Mouse (Mus musculus): ENCODE measurements around the gene Coq8b. TPM values are rescaled to one million over a fixed set of nuclear protein-coding genes. Genes with fewer than 3 reads are reported as not detected.

Gene Coq8b
- polyA plus RNA-seq, 1 experiment from 2014 or later, result 16.8 TPM

MicroRNA genes within 50 kb of the gene (microRNA counts, 519-probe panel; counts per million panel counts)
- 19.3 counts per million for microRNA mmu-miR-1191

Small RNA genes lying within 50 kb of the gene (microRNA-seq; reads per million reads assigned to microRNA genes)
- gene Mir1191 (ENCODE audit: borderline number of aligned reads), result 1.3 reads per million

Other genes starting within 250 kb of the Coq8b start
- not detected in 2 replicates for gene Cyp2a12, start 203.9 kb upstream of the Coq8b start, polyA plus RNA-seq (2014; fragmentation: Nextera tagmentation; extraction: Ambion mirVana)
- gene Cyp2f2, start 113.1 kb upstream of the Coq8b start, polyA plus RNA-seq (2014; fragmentation: Nextera tagmentation; extraction: Ambion mirVana), result 34.6 and 64.4 TPM in 2 replicates
- gene Cyp2t4, start 79.3 kb upstream of the Coq8b start, polyA plus RNA-seq (2014; fragmentation: Nextera tagmentation; extraction: Ambion mirVana), result 0.26 and 1.0 TPM in 2 replicates
- 41.1 and 47.1 TPM in 2 replicates for gene Egln2, start 66.2 kb upstream of the Coq8b start, polyA plus RNA-seq (2014; fragmentation: Nextera tagmentation; extraction: Ambion mirVana)
- gene Rab4b, start 54.1 kb upstream of the Coq8b start, polyA plus RNA-seq (2014; fragmentation: Nextera tagmentation; extraction: Ambion mirVana), result 58.2 and 59.2 TPM in 2 replicates
- gene Gm21983, start 51.9 kb upstream of the Coq8b start, polyA plus RNA-seq (2014; fragmentation: Nextera tagmentation; extraction: Ambion mirVana), result 0.52 TPM in 1 of 2 replicates, not detected in the other
- gene Mia, start 51.9 kb upstream of the Coq8b start, polyA plus RNA-seq (2014; fragmentation: Nextera tagmentation; extraction: Ambion mirVana), result 102 and 115 TPM in 2 replicates
- 3.0 and 3.6 TPM in 2 replicates for gene BC024978, start 37.2 kb upstream of the Coq8b start, polyA plus RNA-seq (2014; fragmentation: Nextera tagmentation; extraction: Ambion mirVana)
- gene Snrpa, start 36.8 kb upstream of the Coq8b start, polyA plus RNA-seq (2014; fragmentation: Nextera tagmentation; extraction: Ambion mirVana), result 187 and 232 TPM in 2 replicates
- gene Itpkc, start 4.4 kb upstream of the Coq8b start, polyA plus RNA-seq (2014; fragmentation: Nextera tagmentation; extraction: Ambion mirVana), result 8.1 and 8.7 TPM in 2 replicates
- gene Numbl, start 25.4 kb downstream of the Coq8b start, polyA plus RNA-seq (2014; fragmentation: Nextera tagmentation; extraction: Ambion mirVana), result 25.1 and 28.4 TPM in 2 replicates
- 74.2 and 74.8 TPM in 2 replicates for gene Ltbp4, start 104.7 kb downstream of the Coq8b start, polyA plus RNA-seq (2014; fragmentation: Nextera tagmentation; extraction: Ambion mirVana)
- 26.5 and 30.3 TPM in 2 replicates for gene Shkbp1, start 123.0 kb downstream of the Coq8b start, polyA plus RNA-seq (2014; fragmentation: Nextera tagmentation; extraction: Ambion mirVana)
- gene Gm20479, start 124.4 kb downstream of the Coq8b start, polyA plus RNA-seq (2014; fragmentation: Nextera tagmentation; extraction: Ambion mirVana), result not detected in 2 replicates
- gene Sptbn4, start 214.7 kb downstream of the Coq8b start, polyA plus RNA-seq (2014; fragmentation: Nextera tagmentation; extraction: Ambion mirVana), result 0.39 and 0.40 TPM in 2 replicates
- 67.3 and 75.2 TPM in 2 replicates for gene Blvrb, start 215.0 kb downstream of the Coq8b start, polyA plus RNA-seq (2014; fragmentation: Nextera tagmentation; extraction: Ambion mirVana)
- 31.3 and 31.9 TPM in 2 replicates for gene Sertad3, start 240.7 kb downstream of the Coq8b start, polyA plus RNA-seq (2014; fragmentation: Nextera tagmentation; extraction: Ambion mirVana)

All from embryonic facial prominence, embryonic 14.5 days (tissue).